Mouse (Mus musculus): ENCODE results near the gene Rit1.

- peak; percentile 40; the same call in 1 of the 2 replicates for TF ChIP-seq CTCF (IDR thresholded peaks at IDR 0.05)
- no peak for TF ChIP-seq EP300 (IDR thresholded peaks at IDR 0.05)
These were observed 45.8 kb downstream of the Rit1 start for GRCm38 (mm10) chr3:88762401-88762831.
